Mouse (Mus musculus) liver, adult 2 months (tissue): ENCODE measurements at regions not wholly inside any gene's neighbourhood (a gene's known extent, or its start where the extent isn't known, plus 50 kb on each side); places are given as distances from the start of the nearest gene placed in this dataset.
A peak's percentile ranks its signal among the peaks of the same experiment; 100 is the strongest.

Source experiments
- DNase-seq: peaks from one replicate; pipeline ENCODE4 v3.0.0-alpha.2; 2011; ENCODE audit warnings: low read depth, low spot score; ENCODE audit errors: extremely low read depth
- H3K27ac ChIP-seq: fragments of 200-500 bp; replicated peaks from 2 replicates; pipeline ENCODE4 v1.5.1; 2012; ENCODE audit warnings: low read depth, mild to moderate bottlenecking, control low read depth, inconsistent platforms, low read length; ENCODE audit not compliant: insufficient read depth
- H3K27me3 ChIP-seq: fragments of 200-500 bp; 2 replicates; pipeline ENCODE4 v1.6.1; 2012; ENCODE audit warnings: mild to moderate bottlenecking, moderate library complexity, low read length, inconsistent platforms; ENCODE audit not compliant: control insufficient read depth, insufficient read depth
- H3K36me3 ChIP-seq: fragments of 200-500 bp; 2 replicates; pipeline ENCODE4 v1.6.1; 2012; ENCODE audit warnings: low read length, inconsistent platforms; ENCODE audit not compliant: control insufficient read depth, insufficient read depth
- H3K4me1 ChIP-seq: fragments of 200-500 bp; 2 replicates; pipeline ENCODE4 v1.6.1; 2011; ENCODE audit warnings: low read length; ENCODE audit not compliant: control insufficient read depth, insufficient read depth
- H3K4me3 ChIP-seq: fragments of 200-500 bp; 2 replicates; pipeline ENCODE4 v1.5.1; 2011; ENCODE audit warnings: low read depth, mild to moderate bottlenecking, control low read depth, low read length, moderate library complexity; ENCODE audit not compliant: insufficient read depth
- H3K79me2 ChIP-seq: fragments of 200-500 bp; 2 replicates; pipeline ENCODE4 v1.6.1; 2012; ENCODE audit warnings: inconsistent platforms, mild to moderate bottlenecking, low read length, moderate library complexity; ENCODE audit not compliant: control insufficient read depth, insufficient read depth
- H3K9ac ChIP-seq: fragments of 200-500 bp; 2 replicates; pipeline ENCODE4 v1.6.1; 2012; ENCODE audit warnings: low read depth, mild to moderate bottlenecking, control low read depth, inconsistent platforms, low read length
- CTCF ChIP-seq: fragments of 200-500 bp; IDR thresholded peaks from 2 replicates; pipeline ENCODE4 v1.5.1; 2011; ENCODE audit warnings: low read depth, low read length, control low read depth
- POLR2A ChIP-seq: fragments of 200-500 bp; IDR thresholded peaks from 2 replicates; pipeline ENCODE4 v1.6.1; 2011; ENCODE audit warnings: low read length, control low read depth; ENCODE audit not compliant: insufficient read depth; ENCODE audit errors: extremely low read depth
- WGBS: fragments of 180-500 bp; shearing (Covaris S2); methylation state at CpG from one replicate; pipeline ENCODE4 v1.1.7; 2018; 5-methylcytosine and 5-hydroxymethylcytosine counted together

GRCm38 (mm10) chr13:113439516-113439915 is 146.6 kb downstream of the BC067074 start:
- no peaks in the 10 kb centered on the region for H3K79me2 ChIP-seq
- no peaks in the 10 kb centered on the region for H3K36me3 ChIP-seq
- no peak overlapping the region for H3K4me3 ChIP-seq
- H3K9ac ChIP-seq = no peak overlapping the region
- no peak for TF ChIP-seq POLR2A
- no peak for TF ChIP-seq CTCF
- no peak overlapping the region for H3K27ac ChIP-seq
- peaks cover 5% of the 10 kb centered on the region; the same call in 1 of the 2 replicates for H3K4me1 ChIP-seq
- DNase-seq = no peak
- 62% methylated on average over 7 of the region's 7 CpGs for WGBS
- H3K27me3 ChIP-seq = no peaks in the 10 kb centered on the region

- WGBS = 73% methylated on average over 2 of the region's 2 CpGs
- no peak overlapping the region for H3K27ac ChIP-seq
- peaks cover 5% of the 10 kb centered on the region; the same call in 1 of the 2 replicates for H3K4me1 ChIP-seq
- DNase-seq = no peak
- TF ChIP-seq POLR2A (no peak), CTCF (no peak)
- H3K4me3 ChIP-seq = no peak overlapping the region
- no peaks in the 10 kb centered on the region for H3K79me2 ChIP-seq
- H3K36me3 ChIP-seq = no peaks in the 10 kb centered on the region
- no peaks in the 10 kb centered on the region for H3K27me3 ChIP-seq
- H3K9ac ChIP-seq = no peak overlapping the region
Observed at GRCm38 (mm10) chr13:113438872-113439271, 145.9 kb downstream of the BC067074 start.

- Histone ChIP-seq H3K4me1 (peaks cover 5% of the 10 kb centered on the region; the same call in 1 of the 2 replicates), H3K27ac (no peak overlapping the region), H3K27me3 (no peaks in the 10 kb centered on the region), H3K36me3 (no peaks in the 10 kb centered on the region), H3K79me2 (no peaks in the 10 kb centered on the region), H3K4me3 (no peak overlapping the region), H3K9ac (no peak overlapping the region)
- DNase-seq = no peak
- TF ChIP-seq CTCF = no peak
- TF ChIP-seq POLR2A = no peak
- WGBS = 91% methylated on average over 3 of the region's 3 CpGs
Observed at GRCm38 (mm10) chr13:113436288-113436687, 143.3 kb downstream of the BC067074 start.

GRCm38 (mm10) chr13:113435117-113435516 is 142.2 kb downstream of the BC067074 start:
- Histone ChIP-seq H3K9ac (no peak overlapping the region), H3K27ac (no peak overlapping the region), H3K36me3 (no peaks in the 10 kb centered on the region), H3K4me1 (peaks cover 5% of the 10 kb centered on the region; the same call in 1 of the 2 replicates), H3K4me3 (no peak overlapping the region), H3K79me2 (no peaks in the 10 kb centered on the region), H3K27me3 (no peaks in the 10 kb centered on the region)
- no peak for DNase-seq
- WGBS = 92% methylated on average over 4 of the region's 4 CpGs
- no peak for TF ChIP-seq POLR2A
- TF ChIP-seq CTCF = no peak

- no peak overlapping the region for H3K27ac ChIP-seq
- no peak overlapping the region for H3K9ac ChIP-seq
- TF ChIP-seq CTCF (no peak), POLR2A (no peak)
- WGBS = 74% methylated on average over 5 of the region's 5 CpGs
- no peaks in the 10 kb centered on the region for H3K27me3 ChIP-seq
- DNase-seq = no peak
- no peaks in the 10 kb centered on the region for H3K36me3 ChIP-seq
- H3K4me1 ChIP-seq = peaks cover 5% of the 10 kb centered on the region; the same call in 1 of the 2 replicates
- H3K79me2 ChIP-seq = no peaks in the 10 kb centered on the region
- no peak overlapping the region for H3K4me3 ChIP-seq
Observed at GRCm38 (mm10) chr13:113433456-113433855, 140.5 kb downstream of the BC067074 start.

- no peak overlapping the region for H3K27ac ChIP-seq
- TF ChIP-seq POLR2A = no peak
- peak; percentile 18; the same call in 1 of the 2 replicates for TF ChIP-seq CTCF
Observed at GRCm38 (mm10) chr13:113429615-113430014, 136.7 kb downstream of the BC067074 start.

More at GRCm38 (mm10) chr13:113429615-113430014, 136.7 kb downstream of the BC067074 start:
- Histone ChIP-seq H3K4me1 (no peaks in the 10 kb centered on the region), H3K27me3 (no peaks in the 10 kb centered on the region), H3K9ac (no peak overlapping the region), H3K79me2 (no peaks in the 10 kb centered on the region), H3K36me3 (no peaks in the 10 kb centered on the region), H3K4me3 (no peak overlapping the region)
- WGBS = 37% methylated on average over 3 of the region's 3 CpGs
- no peak for DNase-seq
